Mouse (Mus musculus) Muller cell, postnatal 12 days (primary cell): ENCODE measurements at regions not wholly inside any gene's neighbourhood (a gene's known extent, or its start where the extent isn't known, plus 50 kb on each side); places are given as distances from the start of the nearest gene placed in this dataset.
A peak's percentile ranks its signal among the peaks of the same experiment; 100 is the strongest.

ENCODE experiments used
- DNase-seq: peaks from one replicate; pipeline ENCODE4 v3.0.0-alpha.2; 2015; ENCODE audit errors: inconsistent ontology term

GRCm38 (mm10) chr10:97054472-97054871, 424.9 kb upstream of the Dcn start:
- no peak for DNase-seq

GRCm38 (mm10) chr10:97061961-97062360, 417.4 kb upstream of the Dcn start:
- DNase-seq, result peak; percentile 94

GRCm38 (mm10) chr10:97064546-97064945, 414.9 kb upstream of the Dcn start:
- DNase-seq, result no peak

GRCm38 (mm10) chr10:97078022-97078473, 401.4 kb upstream of the Dcn start:
- no peak for DNase-seq

GRCm38 (mm10) chr10:97079575-97079974, 399.8 kb upstream of the Dcn start:
- no peak for DNase-seq

- DNase-seq, result no peak
Measured at GRCm38 (mm10) chr10:97087286-97087685, 392.1 kb upstream of the Dcn start.

- no peak for DNase-seq
Measured at GRCm38 (mm10) chr10:97090254-97090653, 389.2 kb upstream of the Dcn start.

- DNase-seq, result peak; percentile 94
Measured at GRCm38 (mm10) chr10:97093886-97094285, 385.5 kb upstream of the Dcn start.

GRCm38 (mm10) chr10:97114501-97114900, 364.9 kb upstream of the Dcn start:
- peak; percentile 11 for DNase-seq

GRCm38 (mm10) chr10:97122693-97123092, 356.7 kb upstream of the Dcn start:
- DNase-seq, result no peak

GRCm38 (mm10) chr10:97141561-97141960, 337.8 kb upstream of the Dcn start:
- no peak for DNase-seq

GRCm38 (mm10) chr10:97158561-97159395, 320.6 kb upstream of the Dcn start:
- DNase-seq, result peak; percentile 50

GRCm38 (mm10) chr10:97159396-97159760, 320.0 kb upstream of the Dcn start:
- DNase-seq, result peak; percentile 73

- peak; percentile 74 for DNase-seq
Measured at GRCm38 (mm10) chr10:97159831-97160575, 319.4 kb upstream of the Dcn start.

GRCm38 (mm10) chr10:97160892-97161291, 318.5 kb upstream of the Dcn start:
- DNase-seq, result no peak

- DNase-seq, result no peak
Measured at GRCm38 (mm10) chr10:97178468-97178867, 300.9 kb upstream of the Dcn start.

- DNase-seq, result peak; percentile 73
Measured at GRCm38 (mm10) chr10:97189696-97190095, 289.7 kb upstream of the Dcn start.

- peak; percentile 8 for DNase-seq
Measured at GRCm38 (mm10) chr10:97211238-97211695, 268.1 kb upstream of the Dcn start.

- DNase-seq, result no peak
Measured at GRCm38 (mm10) chr10:97211785-97212398, 267.5 kb upstream of the Dcn start.

- DNase-seq, result peak; percentile 42
Measured at GRCm38 (mm10) chr10:97219474-97219873, 259.9 kb upstream of the Dcn start.

GRCm38 (mm10) chr10:97220431-97220830, 259.0 kb upstream of the Dcn start:
- no peak for DNase-seq

- DNase-seq, result no peak
Measured at GRCm38 (mm10) chr10:97235631-97236030, 243.8 kb upstream of the Dcn start.
